Mouse (Mus musculus) E14TG2a.4 (cell line): ENCODE results near the gene Emp2.

Experiments
- H3K27me3 ChIP-seq: 2 replicates; pipeline ENCODE4 v1.6.1; 2014; ENCODE audit warnings: low read length, control low read depth; ENCODE audit not compliant: insufficient read depth
- H3K36me3 ChIP-seq: 2 replicates; pipeline ENCODE4 v1.6.1; 2014; ENCODE audit warnings: low read length, control low read depth; ENCODE audit not compliant: insufficient read depth
- H3K4me1 ChIP-seq: replicated peaks from 2 replicates; pipeline ENCODE4 v1.6.1; 2014; ENCODE audit warnings: low read depth, low read length, control low read depth
- H3K4me3 ChIP-seq: replicated peaks from 2 replicates; pipeline ENCODE4 v1.5.1; 2014; ENCODE audit warnings: mild to moderate bottlenecking, low read length
- H3K9me3 ChIP-seq: 2 replicates; pipeline ENCODE4 v1.6.1; 2014; ENCODE audit warnings: low read length, control low read depth
- CTCF ChIP-seq: conservative IDR thresholded peaks from 2 replicates; pipeline ENCODE4 v1.5.1; 2014; ENCODE audit warnings: low read length
- NANOG ChIP-seq: IDR thresholded peaks from 2 replicates; pipeline ENCODE4 v1.6.1; 2014; ENCODE audit warnings: borderline replicate concordance, low read length, mixed read lengths
- POU5F1 ChIP-seq: IDR thresholded peaks from 2 replicates; pipeline ENCODE4 v1.6.1; 2014; ENCODE audit warnings: low read length, borderline replicate concordance

Gene Emp2

GRCm38 (mm10) chr16:10327563-10328333 is 14.0 kb upstream of the Emp2 start:
- TF ChIP-seq POU5F1 (no peak), NANOG (no peak), CTCF (no peak)
- Histone ChIP-seq H3K4me1 (peaks cover 38% of the 10 kb centered on the region), H3K4me3 (no peak overlapping the region), H3K9me3 (no peaks in the 10 kb centered on the region), H3K36me3 (no peaks in the 10 kb centered on the region), H3K27me3 (peaks cover 44% of the 10 kb centered on the region)

GRCm38 (mm10) chr16:10319914-10320569 is 6.3 kb upstream of the Emp2 start:
- Histone ChIP-seq H3K27me3 (peaks cover 43% of the 10 kb centered on the region), H3K9me3 (no peaks in the 10 kb centered on the region), H3K4me1 (peaks cover 49% of the 10 kb centered on the region), H3K36me3 (no peaks in the 10 kb centered on the region), H3K4me3 (no peak overlapping the region)
- TF ChIP-seq NANOG (no peak), CTCF (no peak), POU5F1 (no peak)

- H3K4me1 ChIP-seq: peaks cover 57% of the 10 kb centered on the region
- no peaks in the 10 kb centered on the region for H3K36me3 ChIP-seq
- H3K4me3 ChIP-seq: peak overlapping the region; percentile 55
- H3K9me3 ChIP-seq: no peaks in the 10 kb centered on the region
- TF ChIP-seq CTCF (no peak), POU5F1 (no peak), NANOG (no peak)
- peaks cover 66% of the 10 kb centered on the region for H3K27me3 ChIP-seq
These were observed 3.4 kb upstream of the Emp2 start for GRCm38 (mm10) chr16:10317197-10317544.

- no peak for TF ChIP-seq POU5F1
- TF ChIP-seq CTCF: no peak
- TF ChIP-seq NANOG: no peak
- Histone ChIP-seq H3K4me1 (peaks cover 57% of the 10 kb centered on the region), H3K36me3 (no peaks in the 10 kb centered on the region), H3K9me3 (no peaks in the 10 kb centered on the region), H3K4me3 (peak overlapping the region; percentile 55), H3K27me3 (peaks cover 68% of the 10 kb centered on the region)
These were observed 2.9 kb upstream of the Emp2 start for GRCm38 (mm10) chr16:10316493-10317196.

GRCm38 (mm10) chr16:10313226-10313625 is 542 bp downstream of the Emp2 start:
- no peaks in the 10 kb centered on the region for H3K36me3 ChIP-seq
- peaks cover 44% of the 10 kb centered on the region for H3K4me1 ChIP-seq
- H3K9me3 ChIP-seq: no peaks in the 10 kb centered on the region
- H3K4me3 ChIP-seq: peak overlapping the region; percentile 79
- TF ChIP-seq POU5F1: no peak
- TF ChIP-seq NANOG: no peak
- TF ChIP-seq CTCF: no peak
- peaks cover 55% of the 10 kb centered on the region for H3K27me3 ChIP-seq

- Histone ChIP-seq H3K4me1 (peaks cover 32% of the 10 kb centered on the region), H3K9me3 (no peaks in the 10 kb centered on the region), H3K4me3 (no peak overlapping the region), H3K36me3 (no peaks in the 10 kb centered on the region), H3K27me3 (peaks cover 63% of the 10 kb centered on the region)
- no peak for TF ChIP-seq POU5F1
- no peak for TF ChIP-seq CTCF
- no peak for TF ChIP-seq NANOG
These were observed 1.8 kb downstream of the Emp2 start for GRCm38 (mm10) chr16:10311989-10312388.

- Histone ChIP-seq H3K4me3 (no peak overlapping the region), H3K9me3 (no peaks in the 10 kb centered on the region), H3K36me3 (no peaks in the 10 kb centered on the region), H3K4me1 (peaks cover 23% of the 10 kb centered on the region), H3K27me3 (peaks cover 67% of the 10 kb centered on the region)
- TF ChIP-seq CTCF (no peak), NANOG (no peak), POU5F1 (no peak)
These were observed 2.7 kb downstream of the Emp2 start for GRCm38 (mm10) chr16:10311086-10311485.

GRCm38 (mm10) chr16:10310507-10310906 is 3.3 kb downstream of the Emp2 start:
- Histone ChIP-seq H3K4me1 (peaks cover 18% of the 10 kb centered on the region), H3K27me3 (peaks cover 61% of the 10 kb centered on the region), H3K4me3 (no peak overlapping the region), H3K36me3 (no peaks in the 10 kb centered on the region), H3K9me3 (no peaks in the 10 kb centered on the region)
- TF ChIP-seq POU5F1 (no peak), NANOG (no peak), CTCF (no peak)
